Mouse (Mus musculus): Measurements from ENCODE around the gene Tnk2. TPM values are rescaled to one million over a fixed set of nuclear protein-coding genes. Genes with fewer than 3 reads are reported as not detected.

The Tnk2 gene
- polyA plus RNA-seq, 1 experiment = 106 TPM

DNA sequence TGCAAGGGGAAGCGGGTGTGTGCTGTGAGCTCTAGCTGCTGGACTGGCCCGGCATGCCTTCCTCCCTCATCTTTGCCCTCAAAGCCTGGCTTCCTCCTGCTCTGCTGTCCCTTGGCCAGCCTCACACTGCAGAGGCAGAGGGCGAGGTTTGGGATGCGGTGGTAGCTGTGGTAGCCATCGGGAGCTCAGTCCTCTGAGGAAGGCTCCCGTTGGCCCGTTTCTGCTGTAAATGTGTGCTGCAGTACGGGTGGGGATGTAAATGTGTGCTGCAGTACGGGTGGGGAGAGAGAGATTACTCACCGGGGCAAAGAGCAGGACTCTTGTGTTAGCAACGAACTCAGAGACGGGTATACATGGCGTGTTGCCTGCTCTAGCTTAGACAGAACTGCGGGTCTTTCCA lies 35.1 kb downstream of the Tnk2 start:
- peak; percentile 43 for DNase-seq (ENCODE audit: low spot score)

DNA sequence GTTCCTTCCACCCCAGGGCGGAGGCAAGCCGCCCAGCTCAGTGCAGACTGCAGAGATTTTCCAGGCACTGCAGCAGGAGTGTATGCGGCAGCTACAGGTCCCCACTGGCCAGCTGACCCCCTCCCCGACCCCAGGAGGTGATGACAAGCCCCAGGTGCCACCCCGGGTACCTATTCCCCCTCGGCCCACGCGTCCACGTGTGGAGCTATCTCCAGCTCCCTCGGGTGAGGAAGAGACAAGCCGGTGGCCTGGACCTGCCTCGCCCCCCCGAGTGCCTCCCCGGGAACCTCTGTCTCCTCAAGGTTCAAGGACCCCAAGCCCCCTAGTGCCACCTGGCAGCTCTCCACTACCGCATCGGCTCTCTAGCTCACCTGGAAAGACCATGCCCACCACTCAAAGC lies 36.3 kb downstream of the Tnk2 start:
- peak; percentile 26 for DNase-seq (ENCODE audit: low spot score)

DNA sequence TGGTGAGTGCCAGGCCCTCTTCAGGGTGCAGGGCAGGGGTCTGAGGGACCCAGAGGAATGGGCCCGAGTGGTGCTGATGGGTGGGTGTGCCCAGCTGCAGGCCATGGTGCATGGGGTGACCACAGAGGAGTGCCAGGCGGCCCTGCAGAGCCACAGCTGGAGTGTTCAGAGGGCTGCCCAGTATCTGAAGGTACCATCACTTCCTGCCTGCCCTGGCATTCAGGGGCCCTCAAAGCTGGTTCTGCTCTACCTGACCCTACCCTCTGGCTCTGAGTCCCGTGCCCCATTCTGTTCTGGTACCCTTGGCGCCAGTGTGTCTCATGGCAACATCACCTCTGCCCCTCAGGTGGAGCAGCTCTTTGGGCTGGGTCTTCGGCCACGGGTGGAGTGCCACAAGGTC lies 37.1 kb downstream of the Tnk2 start:
- no peak for DNase-seq (ENCODE audit: low spot score)

DNA sequence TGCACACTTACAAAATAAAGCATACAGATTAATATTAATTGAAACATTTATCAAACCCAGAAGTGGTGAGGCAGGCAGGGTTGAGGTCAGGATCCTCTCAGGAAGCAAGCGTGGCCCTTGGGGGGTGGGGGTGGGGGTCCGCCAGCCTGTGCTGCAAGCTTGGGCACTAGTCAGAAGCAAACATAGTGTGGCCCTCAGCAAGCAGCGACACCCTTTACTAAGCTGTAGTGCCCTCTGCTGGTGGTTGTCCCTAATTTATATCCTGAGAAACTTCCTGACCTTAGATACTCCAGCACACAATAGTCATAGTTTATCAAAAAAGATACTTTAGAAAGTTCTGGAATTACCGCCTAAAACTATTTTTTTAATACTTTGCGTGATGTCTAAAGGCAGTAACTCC lies 38.5 kb downstream of the Tnk2 start:
- DNase-seq (ENCODE audit: low spot score) = no peak

DNA sequence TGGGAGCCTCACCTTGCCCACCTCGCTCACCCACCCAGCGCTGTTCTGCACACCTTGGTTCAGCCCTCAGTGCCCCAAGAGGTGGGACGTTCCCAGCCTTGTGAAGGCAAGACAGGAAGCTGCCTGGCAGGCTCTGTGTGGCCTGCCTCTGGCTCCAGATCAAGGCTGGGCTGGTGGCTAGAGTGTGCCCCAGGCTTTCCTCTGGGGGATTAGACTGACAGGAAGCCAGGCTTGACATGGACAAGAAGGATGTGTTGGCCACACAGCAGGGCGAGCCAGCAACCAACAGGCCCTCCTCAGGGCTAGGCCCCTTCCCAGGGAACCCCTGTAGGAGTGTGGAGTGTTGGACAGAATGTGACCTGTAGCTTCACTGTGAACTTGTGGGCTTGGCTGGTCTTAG lies 39.2 kb downstream of the Tnk2 start:
- no peak for DNase-seq (ENCODE audit: low spot score)

DNA sequence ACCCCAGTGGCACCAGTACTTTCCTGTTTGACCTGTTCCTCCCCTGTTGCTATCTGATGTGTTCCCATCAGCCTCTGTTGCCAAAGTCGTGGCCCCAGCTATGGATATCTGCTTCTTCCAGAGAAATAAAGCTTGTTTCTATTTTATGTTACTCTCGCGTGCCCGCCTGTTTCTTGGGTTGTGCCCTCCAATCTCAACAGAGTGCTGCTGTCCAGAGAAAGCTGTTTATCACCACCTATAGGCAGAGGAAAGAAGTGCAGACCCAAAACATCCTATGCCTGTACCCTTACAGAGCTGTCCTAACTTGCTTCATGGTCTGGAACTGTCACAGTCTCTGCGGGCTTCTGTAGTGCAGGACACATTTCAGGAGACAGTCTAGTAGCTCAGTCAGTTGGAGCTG lies 39.7 kb downstream of the Tnk2 start:
- DNase-seq (ENCODE audit: low spot score) = no peak

DNA sequence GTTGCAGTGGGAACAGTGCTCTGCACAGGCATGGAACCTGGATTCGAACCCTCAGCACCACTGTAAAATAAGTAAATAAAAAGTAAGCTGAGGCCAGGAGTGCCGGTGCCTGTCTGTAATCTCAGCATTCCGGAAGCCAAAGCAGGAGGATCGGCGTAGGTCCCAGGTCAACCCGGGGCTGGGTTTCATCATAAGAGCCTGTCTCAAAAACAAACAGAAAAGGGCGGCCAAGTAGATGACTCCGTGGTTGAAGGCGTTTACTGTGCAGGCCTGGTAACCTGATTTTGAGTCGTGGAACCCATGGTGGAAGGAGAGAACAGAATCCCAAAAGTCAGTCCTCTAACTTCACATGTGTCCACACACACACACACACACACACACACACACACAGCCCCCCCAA lies 41.7 kb downstream of the Tnk2 start:
- DNase-seq (ENCODE audit: low spot score) = no peak

DNA sequence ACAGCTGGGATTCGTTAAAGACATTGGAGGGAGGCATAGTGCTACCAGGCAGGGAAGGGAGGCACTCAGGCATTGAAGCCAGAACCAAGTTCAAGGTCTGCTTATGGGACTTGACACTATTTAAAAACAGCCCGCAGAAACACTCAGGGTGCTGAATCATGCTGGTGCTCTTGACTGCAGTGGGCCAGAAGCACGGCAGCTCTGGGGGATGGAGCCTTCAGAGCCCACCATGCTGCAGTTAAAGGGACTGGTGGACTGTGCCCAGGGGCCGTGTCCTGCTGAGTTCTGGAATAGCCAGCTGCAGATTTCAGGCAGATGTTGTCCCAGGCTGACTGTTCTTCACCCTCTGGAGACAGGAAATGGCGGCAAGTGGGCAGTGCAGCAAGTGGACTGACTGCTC lies 42.3 kb downstream of the Tnk2 start:
- DNase-seq (ENCODE audit: low spot score) = no peak

DNA sequence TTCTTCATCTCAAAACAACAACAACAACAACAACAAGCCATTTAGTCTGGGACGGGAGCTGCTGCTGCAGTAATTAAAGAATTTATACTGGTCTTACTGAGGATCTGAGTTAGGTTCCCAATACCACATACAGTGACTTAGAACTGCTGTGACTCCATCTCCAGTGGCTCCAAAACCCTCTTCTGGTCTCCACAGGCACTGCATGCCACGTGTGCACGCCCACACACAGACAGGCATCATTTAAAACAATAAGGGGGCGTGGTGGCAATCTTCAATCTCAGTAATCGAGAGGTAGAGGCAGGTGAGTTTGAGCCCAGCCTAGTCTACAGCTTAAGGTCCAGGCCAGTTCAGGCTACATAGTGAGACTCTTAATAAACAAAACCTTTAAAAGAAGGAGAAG lies 43.5 kb downstream of the Tnk2 start:
- no peak for DNase-seq (ENCODE audit: low spot score)

DNA sequence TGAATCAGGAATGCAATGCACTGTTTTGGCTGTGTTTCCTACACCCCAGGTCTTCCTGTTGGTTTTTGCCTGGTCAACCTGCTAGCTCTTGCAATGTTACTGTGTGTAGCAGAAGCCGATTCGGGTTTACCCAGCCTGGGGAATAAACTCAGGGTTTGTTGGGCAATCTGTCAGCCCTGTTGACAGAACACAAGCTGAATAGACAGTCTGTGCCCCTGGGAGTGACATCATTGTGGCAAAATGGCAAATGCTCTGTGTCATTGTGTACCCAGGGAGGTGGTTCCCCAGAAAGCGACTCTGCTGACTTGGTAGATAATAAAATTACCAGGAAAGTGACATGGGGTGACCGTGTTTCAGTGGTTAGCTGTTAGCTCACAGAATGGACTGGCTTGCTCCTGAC lies 45.1 kb downstream of the Tnk2 start:
- DNase-seq (ENCODE audit: low spot score) = no peak

DNA sequence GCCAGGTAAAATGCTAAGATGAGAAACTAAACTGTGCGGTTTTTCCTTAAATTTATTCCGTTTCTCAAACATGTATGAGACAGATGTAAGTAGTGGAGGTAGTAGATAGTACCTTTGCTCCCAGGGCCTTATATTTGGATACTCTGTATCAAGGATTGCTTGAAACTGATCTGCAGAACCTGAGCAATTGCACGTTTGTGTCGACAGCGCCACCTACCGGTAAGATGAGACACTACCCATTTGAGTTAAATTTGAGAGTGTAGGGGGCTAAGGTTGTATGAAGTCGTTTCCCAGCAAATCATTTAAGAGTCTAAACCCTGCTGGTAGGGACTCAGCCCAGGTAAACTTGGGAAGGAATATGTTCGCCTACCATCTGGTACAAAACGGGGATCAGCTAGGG lies 45.8 kb downstream of the Tnk2 start:
- no peak for DNase-seq (ENCODE audit: low spot score)

DNA sequence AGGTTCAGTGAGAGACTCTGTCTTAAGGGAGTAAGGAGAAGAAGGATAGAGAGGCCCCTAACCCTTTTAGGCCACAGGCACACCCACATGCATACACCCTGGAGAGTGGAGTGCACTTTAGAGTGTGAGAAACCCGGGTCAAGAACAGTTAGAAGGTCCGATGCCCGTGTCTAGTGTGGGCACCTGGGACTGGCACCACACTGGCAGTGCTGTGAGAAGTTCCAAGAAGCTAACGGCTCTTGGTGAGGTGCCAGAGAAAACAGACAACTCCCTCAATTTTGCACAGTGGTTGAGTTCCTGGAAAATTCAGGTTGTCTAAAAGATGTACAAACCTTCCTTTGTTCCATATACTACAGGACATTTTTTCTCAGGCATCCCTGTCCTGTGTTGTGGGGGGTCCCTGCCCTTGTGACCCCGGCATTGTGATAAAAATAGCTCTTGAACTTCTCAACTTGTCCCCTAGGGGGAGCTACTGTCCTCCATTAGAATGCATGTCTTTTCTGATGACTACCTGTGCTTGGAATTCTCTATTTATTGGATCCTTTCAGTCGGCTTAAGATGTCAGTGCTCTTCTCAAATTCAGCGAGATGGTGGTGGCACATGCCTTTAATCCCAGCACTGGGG lies 53.3 kb downstream of the Tnk2 start:
- no peak for DNase-seq (ENCODE audit: low spot score)

DNA sequence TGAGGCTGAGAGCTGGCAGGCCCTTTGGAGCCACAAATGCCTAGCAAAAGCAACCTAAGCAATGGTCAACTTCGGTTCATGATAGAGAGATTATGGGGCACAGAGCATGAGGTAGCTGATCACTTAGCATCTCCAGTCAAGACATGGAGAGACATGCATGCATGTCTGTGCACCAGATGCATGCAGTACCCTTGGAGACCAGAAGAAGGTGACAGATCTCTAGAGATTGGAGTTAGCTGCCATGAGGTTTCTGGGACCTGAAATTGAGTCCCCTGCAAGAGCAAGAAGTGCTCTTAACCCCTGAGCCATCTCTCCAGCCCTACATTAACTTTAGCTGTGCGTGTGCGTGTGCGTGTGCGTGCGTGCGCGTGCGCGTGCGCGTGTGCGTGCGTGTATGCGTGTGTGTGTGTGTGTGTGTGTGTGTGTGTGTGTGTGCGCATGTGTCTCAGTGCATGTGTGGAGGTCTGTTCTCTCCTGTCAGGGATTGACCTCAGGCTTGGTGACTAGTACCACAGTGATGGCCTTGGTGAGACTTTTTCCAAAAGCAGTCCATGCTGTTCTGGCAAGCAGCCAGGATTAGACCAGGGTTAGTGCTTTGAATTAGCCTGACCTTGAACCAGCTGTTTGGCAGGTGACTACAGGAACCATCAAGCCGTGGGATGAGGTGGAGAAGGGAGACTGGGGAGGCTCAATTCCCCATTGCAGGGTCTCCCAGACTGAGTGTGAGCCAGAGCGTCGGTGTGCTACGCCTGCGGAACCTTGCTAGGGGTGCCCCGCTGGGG lies 54.2 kb downstream of the Tnk2 start:
- no peak for DNase-seq (ENCODE audit: low spot score)

DNA sequence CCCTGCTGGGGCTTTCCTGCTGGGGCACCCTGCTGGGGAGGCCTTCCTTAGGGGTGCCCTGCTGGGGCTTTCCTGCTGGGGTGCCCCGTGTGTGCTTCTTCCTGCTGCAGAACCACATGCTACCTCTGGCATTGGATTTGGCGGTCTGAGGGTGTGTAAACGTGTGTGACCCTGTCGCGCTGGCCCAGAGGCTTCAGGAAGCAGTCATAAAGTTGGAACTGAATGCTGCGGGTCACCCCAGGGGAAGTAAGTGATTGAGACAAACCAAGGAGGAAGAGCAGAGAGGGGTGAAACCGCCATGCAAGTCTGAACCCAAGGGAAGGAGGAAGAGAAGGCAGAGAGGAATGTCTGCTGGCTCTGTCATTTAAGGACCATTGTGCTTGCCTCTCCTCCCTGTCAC lies 54.9 kb downstream of the Tnk2 start:
- DNase-seq (ENCODE audit: low spot score) = no peak

DNA sequence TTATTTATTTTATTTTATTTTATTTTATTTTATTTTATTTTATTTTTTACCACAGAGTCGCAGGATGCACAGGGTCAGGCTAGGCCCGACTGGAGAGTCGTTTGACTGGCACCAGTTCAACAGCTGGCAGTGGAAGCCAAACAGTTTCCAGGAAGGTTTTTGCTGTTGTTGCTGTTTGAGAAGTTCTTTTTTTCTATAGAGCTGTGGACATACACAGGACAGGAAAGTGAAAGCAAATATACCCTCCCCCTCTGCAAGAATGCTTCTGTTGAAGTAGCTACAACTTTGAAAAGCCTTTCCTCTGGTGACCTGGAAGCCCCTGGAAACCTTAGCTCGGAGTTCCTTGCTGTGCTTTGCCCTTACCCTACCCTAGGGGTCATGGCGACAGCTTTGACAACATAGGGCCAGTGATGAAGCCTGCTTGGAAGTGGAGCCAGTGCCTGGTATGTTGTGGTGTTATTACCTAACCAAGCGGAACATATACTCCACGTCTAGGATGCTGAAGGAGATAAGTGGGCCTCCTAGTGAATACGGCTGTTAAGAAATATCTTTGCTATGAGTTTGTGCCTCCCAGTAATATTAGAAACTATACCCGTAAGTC lies 59.7 kb downstream of the Tnk2 start:
- no peak for DNase-seq (ENCODE audit: low spot score)

DNA sequence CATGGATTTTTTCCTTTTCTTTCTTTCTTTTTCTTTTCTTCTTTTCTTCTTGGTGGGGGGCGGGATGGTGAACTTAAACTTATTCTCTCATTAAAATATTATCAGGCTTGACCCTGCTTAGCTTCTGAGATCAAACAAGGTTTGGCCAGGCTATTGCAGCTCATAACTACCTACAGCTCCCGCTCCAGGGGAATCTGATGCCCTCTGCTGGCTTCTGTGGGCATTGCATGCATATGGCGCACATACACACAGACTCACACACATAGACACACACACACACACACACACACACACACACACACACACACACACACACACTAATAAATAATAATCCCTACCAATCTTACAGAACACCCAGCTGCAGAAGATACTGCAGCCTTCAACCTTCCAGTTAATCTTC lies 61.9 kb downstream of the Tnk2 start:
- no peak for DNase-seq (ENCODE audit: low spot score)

DNA sequence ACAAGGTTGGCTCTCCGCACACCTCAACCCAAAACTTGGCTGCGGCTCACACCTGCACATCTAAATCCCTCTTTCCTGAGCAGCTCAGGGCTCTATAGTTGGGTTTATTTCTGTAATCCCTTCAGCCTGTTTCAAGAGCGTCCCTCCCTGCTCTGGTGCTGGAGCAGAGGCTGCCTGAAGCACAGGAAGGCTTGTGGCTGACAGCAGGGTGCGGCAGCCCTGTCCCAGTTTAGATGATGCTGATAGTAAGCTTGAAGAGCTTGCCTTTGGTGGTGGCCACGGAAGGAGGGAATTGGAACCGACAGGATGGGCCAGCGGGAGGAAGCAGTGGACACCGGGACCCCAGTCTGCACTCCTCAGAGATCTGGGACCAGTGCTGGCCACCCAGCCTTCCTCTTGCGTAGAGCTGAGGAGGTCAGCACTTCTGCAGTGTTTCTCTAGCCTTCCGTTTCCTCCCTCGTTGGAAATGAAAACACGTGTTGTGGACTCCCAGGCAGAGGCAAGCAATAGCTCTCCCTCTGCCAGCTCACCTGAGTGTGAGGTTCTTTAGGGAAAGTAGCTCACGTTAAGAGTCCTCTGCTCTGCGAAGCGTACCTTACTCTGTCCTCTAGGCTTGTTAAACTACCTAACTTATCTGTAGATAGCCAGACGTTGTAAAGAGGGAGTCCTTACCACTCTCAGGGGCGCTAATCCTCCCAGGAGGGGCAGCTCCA lies 63.6 kb downstream of the Tnk2 start:
- DNase-seq (ENCODE audit: low spot score) = no peak

DNA sequence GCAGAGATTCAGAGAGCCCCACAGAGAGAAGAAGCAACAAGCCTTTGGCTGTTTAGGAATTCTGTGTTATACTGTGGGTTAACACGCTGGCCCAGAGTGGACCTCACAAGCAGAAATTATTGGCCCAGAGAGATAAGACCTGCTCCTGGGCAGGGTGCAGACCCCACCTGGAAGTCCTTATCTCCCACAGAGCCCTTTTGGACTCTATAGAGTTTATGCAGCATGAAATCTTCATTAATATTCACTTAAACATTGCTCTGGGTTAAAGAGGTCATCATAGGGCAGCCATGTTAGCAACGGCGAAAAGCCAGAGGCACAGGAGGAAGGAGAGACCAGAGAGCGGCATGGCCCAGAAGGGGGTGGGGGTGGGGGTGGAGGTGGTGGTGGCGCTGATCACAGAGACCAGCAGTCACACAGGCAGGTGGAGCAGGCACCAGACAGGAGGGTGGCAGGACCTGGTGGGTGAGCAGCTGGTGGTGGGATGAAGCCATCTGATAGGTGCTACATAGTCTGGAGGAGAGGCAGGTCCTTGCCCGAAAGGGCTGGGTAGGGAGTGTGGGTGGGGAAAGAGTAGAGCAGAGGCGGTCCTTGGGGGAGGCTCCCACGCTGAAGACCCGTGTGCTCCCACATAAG lies 64.3 kb downstream of the Tnk2 start:
- DNase-seq (ENCODE audit: low spot score) = no peak

DNA sequence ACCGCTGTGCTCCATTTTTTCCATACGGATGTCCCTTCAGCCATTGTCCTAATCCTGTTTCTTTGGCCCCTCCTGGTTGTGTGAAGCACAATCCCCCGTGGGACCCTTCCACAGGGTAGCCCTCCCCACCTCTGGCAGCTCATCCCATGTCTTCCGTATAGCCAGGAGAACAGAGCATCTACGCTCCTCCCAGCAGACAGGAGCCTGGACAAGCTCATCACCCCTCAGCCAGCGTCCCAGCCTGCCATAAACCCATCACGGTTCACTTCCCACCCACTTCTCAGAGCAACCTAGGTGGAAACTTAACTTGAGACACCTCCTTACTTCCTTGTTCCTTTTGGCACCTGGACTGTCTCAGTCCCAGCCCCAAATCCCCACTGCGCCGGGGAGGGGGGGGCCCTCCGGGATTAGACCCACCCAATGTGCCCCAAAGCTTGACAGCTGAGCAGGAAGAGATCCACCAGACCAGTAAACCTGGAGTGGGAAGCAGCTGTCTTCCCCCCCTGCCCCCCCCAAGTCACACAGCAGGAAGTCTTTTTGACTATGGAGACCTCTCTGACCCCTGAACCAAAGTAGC lies 64.9 kb downstream of the Tnk2 start:
- no peak for DNase-seq (ENCODE audit: low spot score)

DNA sequence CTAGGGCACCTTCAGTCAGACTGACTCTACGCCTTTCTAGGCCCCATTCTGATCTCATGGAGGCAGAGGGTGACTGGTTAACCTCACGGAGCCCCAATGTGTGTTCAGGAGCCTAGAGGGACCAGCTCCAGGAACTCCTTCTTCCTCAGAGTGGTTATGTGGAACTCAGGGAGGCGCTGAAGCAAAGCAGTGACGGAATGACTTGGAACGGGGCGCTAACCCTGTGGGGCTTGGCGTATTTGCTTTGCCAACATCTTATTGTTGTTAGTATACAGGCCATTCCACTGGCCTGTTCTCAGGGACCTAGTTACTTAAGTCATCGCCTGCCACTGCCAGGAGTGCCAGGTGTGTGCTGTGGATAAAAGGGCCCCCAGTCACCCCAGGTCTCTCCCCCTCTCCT lies 65.4 kb downstream of the Tnk2 start:
- no peak for DNase-seq (ENCODE audit: low spot score)

DNA sequence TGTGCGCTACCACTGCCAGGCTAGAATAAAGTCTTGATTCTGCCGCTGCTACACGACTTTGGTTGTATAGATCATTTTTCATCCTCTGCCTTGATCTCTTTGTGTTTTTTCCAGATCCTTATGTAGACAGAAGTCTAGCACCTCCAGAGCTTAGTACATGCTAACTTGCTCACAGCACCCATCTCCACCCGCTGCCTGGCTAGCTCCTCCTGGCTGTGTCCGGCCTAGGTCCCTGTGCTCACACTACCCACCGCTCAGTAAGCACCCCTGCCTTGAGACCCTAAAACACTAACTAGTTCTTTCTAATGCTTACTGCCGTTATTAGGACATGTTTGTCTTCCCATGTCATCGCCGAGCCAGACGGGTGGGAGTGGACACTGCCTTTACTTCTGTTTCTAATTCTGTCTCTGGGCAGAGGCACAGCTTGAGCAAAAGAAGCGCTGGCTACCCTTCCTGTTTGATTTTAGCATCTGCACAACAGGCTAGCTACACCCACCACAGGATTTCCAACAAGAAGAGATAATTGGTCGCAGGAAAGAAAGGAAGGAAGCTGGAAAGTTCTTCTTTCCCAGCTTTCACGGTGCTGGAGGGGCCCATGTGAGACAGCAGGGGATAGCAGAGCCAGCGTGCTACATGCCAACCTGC lies 66.9 kb downstream of the Tnk2 start:
- no peak for DNase-seq (ENCODE audit: low spot score)

All from urinary bladder, adult 2 months (tissue).